Mouse (Mus musculus): Measurements from ENCODE around the gene Fkbp11. TPM values are rescaled to one million over a fixed set of nuclear protein-coding genes. Genes with fewer than 3 reads are reported as not detected.

Gene Fkbp11
- total RNA-seq, 2 experiments from 2014 or later: 1.9 to 2.6 TPM

GRCm38 (mm10) chr15:98742766-98743428 is 14.9 kb upstream of the Fkbp11 start:
- no peak for DNase-seq (ENCODE audit: low spot score in 2 of 2)

GRCm38 (mm10) chr15:98740219-98740618 is 12.2 kb upstream of the Fkbp11 start:
- DNase-seq (ENCODE audit: low spot score in 2 of 2): no peak

- no peak for DNase-seq (ENCODE audit: low spot score in 2 of 2)
Observed at GRCm38 (mm10) chr15:98738796-98739195, 10.8 kb upstream of the Fkbp11 start.

GRCm38 (mm10) chr15:98737881-98738280 is 9.9 kb upstream of the Fkbp11 start:
- DNase-seq (ENCODE audit: low spot score in 2 of 2): peak; percentile 32 to 34

DNA sequence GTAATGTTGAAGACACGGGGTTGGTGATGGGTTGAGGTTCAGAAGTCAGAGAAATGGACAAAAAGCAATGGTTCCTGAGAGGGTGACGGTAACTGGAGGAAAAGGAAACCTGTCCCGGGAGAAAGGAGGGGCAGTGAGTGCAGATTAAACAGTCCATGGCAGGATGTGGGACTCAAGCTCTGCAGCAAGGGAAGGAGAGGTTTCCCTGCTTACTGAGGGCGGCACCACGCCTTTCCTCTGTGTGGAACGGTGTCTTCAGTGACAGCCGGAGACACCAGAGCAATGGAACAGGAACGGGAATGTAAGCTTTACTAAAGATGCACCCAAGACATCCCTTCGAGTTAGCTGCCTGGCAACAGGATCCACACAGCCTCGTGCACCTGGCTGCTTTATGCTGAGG is 8.5 kb upstream of the Fkbp11 start:
- no peak for DNase-seq (ENCODE audit: low spot score in 2 of 2)

GRCm38 (mm10) chr15:98733976-98734566 is 6.1 kb upstream of the Fkbp11 start:
- no peak for DNase-seq (ENCODE audit: low spot score in 2 of 2)

GRCm38 (mm10) chr15:98733370-98733769 is 5.4 kb upstream of the Fkbp11 start:
- DNase-seq (ENCODE audit: low spot score in 2 of 2): no peak

DNA sequence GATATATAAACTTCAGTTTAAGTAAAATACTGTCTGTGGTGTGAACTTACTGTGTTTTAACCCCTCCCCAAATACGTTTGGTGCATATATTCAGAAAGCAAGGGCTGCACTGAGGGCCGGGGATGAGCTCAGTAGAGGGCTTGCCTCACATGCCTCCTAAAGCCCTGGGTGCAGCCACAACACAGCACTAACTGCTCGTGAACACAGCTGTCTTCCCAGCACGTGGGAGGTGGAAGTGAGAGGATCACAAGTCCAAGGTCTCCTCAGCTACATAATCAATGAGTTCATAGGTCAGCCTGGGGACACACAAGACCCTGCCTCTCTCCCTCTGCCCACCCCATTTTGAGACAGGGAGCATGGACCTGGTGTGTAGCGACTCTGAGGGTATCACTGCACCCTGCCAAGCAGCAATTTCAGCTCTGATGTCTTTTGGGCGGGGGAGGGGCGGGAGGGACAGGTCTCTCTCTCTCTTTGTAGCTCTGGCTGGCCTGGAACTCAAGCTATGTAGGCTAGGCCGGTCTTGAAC is 4.1 kb upstream of the Fkbp11 start:
- no peak for DNase-seq (ENCODE audit: low spot score in 2 of 2)

DNA sequence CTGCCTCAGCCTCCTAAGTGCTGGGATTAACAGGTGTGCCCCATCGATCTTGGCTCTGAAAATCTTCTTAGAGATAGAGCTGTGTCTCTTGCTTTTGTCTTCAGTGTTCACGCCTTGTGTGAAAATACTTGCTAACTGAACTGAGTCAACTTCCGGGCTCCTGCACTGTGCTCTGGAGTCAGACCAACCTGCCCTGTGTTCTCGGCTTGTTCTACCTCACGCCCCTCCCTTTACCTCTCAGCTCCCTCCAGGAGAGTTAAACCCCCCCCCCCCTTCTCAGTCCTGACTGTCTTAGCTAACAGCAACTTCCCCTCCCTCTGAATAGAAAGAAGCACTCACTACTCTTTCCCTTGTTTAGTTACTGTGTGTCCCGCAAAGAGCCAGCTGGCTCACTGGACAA is 2.8 kb upstream of the Fkbp11 start:
- DNase-seq (ENCODE audit: low spot score in 2 of 2): no peak

DNA sequence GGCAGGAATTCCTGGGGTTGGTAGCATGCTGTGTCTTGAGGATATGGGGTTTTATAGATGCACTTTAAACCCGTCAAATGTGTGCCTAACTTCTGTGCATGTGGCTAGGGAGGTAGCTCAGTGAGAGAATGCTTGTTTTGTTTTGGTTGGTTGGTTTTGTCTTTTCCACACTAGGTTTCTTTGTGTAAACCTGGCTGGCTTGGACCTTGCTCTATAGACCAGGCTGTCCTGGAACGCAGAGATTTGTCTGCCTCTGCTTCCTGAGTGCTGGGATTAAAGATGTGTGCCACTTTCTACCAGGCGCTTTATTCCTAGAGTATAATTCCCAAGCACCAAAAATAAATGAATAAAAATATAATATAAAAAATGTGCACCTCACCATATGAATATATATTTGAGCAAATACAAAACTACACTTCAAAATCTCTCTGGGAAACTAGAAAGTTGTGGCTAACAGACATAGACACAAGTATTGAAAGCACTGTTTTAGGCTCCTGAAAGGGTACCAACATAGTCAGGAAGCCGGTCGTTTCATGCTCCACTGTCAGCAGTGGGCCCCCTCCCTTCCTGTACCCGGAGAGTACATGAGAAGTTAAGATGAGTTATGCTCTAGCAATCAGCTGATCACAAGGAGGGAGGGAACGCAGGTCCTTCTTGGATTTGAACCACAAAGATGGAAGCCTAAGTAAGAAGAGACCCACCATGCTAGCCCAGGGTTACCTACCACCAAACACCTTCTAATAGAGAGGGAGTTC is 2.0 kb upstream of the Fkbp11 start:
- DNase-seq (ENCODE audit: low spot score in 2 of 2): no peak

- no peak for DNase-seq (ENCODE audit: low spot score in 2 of 2)
Observed at GRCm38 (mm10) chr15:98728366-98728765, 368 bp upstream of the Fkbp11 start.

DNA sequence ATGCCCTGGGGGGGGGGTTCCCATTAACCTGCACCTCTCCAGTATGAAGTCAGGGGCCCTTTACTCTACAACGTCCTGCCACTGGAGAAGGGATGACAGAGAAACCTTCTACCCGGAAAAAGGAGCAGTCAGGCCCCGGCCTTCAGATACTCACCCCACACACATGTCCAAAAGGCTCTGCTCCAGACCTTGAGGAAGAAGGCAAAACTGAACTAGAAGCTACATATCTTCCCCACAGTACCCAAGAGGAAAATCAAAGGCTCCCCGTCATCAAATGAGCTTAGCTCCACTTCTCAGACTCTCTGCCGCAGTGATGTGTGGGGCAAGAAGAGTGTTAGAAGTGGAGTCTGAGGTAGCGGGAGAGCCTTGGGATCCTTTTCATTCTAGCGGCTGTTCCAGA is 1.3 kb downstream of the Fkbp11 start:
- no peak for DNase-seq (ENCODE audit: low spot score in 2 of 2)

DNA sequence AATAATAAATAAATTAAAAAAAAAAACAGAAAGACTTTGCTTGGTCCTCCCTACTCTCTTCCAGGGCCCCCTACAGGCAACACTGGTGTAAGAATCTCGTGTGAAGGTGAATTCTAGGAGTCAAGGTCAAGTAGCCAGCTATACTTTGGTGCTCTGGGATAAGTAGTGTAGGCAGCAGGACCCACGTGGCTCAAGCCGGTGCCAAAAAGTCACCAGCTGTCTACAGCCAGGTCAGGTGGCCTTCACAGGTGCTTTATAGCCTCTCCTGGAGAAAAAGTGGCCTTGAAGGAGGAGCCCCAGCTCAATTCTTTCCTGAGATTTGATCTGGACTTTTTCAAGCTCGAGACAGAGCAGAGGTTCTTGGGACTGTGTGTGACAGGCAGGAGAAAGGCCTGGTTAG is 1.9 kb downstream of the Fkbp11 start:
- DNase-seq (ENCODE audit: low spot score in 2 of 2): no peak

DNA sequence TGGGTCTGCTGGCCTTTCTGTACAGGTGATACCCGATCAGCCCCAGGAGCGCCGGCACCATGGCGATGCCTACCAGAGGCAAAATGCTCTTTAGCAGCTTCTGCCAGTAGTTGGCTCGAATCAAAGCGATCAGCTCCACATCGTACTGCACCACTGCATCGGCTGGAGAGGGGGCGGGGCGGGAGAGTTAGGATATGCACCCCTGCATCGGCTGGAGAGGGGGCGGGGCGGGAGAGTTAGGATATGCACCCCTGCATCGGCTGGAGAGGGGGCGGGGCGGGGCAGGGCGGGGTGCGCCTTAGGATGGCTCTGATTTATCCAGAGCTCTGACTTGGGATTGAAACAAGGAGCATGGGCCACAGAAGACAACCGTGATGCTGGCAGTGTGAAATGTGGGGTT is 3.6 kb downstream of the Fkbp11 start:
- no peak for DNase-seq (ENCODE audit: low spot score in 2 of 2)

DNA sequence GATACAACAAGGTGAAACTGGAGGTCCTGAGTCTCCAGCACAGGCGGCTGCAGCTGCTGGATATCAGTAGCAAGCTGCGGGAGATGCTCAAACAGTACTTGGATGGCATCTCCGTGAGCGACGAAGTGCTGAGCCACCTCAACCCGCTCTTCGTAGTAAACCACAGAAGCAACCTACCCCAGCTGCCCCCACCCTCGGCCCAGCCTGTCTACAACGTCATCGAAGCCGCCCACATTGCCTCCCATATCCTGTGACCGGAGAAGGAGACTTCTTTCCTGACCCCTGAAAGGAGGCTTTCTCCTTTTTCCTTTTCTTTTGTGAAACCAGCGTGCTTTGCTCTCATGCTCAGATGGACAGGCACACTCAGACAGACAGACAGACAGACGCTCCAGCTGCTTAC is 5.1 kb downstream of the Fkbp11 start:
- no peak for DNase-seq (ENCODE audit: low spot score in 2 of 2)

DNA sequence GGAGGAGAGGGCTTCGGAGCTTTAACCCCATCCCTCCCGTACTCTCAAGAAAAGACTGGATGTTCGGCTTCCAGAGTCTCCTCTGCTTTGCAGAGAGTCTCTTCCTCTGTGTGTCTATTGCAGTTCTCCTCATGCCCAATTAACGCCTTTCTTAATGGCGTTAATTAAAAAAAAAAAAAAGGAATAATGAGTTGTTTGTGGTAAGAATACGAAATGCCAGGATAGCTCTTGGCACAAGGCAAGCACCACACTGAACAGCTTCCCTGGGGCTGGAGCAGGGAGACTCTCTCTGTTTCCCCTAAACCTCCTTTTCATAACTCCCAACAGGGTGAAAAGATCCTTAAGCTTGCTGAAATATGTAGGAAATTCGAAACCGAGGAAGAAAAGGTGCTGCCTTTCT is 5.8 kb downstream of the Fkbp11 start:
- no peak for DNase-seq (ENCODE audit: low spot score in 2 of 2)

- no peak for DNase-seq (ENCODE audit: low spot score in 2 of 2)
Observed at GRCm38 (mm10) chr15:98717301-98717700, 10.7 kb downstream of the Fkbp11 start.

DNA sequence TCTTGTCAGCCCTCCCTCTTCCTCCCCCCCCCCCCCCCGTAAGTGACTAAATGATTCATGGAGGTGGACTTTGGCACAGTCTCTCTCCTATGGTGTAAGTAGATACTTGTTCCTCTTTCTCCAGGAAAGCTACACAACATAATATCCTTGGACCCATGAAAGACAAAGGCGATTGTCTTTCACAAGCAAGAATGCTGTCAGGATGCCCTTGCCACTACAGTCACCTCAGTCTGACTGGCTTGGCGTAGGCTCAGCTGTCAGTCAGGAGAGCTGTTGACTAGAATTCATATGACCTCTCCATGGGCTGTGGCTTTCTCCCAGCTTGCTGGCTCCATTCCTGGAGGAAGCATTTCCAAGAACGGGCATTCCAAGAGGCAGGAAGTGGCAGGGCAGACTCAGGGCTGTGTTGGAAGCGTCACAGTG is 13.8 kb downstream of the Fkbp11 start:
- DNase-seq (ENCODE audit: low spot score in 2 of 2): no peak

GRCm38 (mm10) chr15:98710442-98710841 is 17.6 kb downstream of the Fkbp11 start:
- peak; percentile 80 to 86 for DNase-seq (ENCODE audit: low spot score in 2 of 2)

- peak; percentile 87 to 88 for DNase-seq (ENCODE audit: low spot score in 2 of 2)
Observed at GRCm38 (mm10) chr15:98707766-98708372, 20.1 kb downstream of the Fkbp11 start, which contains the start of gene Ccdc65. Ccdc65 (plus strand) TSS chr15:98708207.

- DNase-seq (ENCODE audit: low spot score in 2 of 2): no peak
Observed at GRCm38 (mm10) chr15:98704312-98704711, 23.7 kb downstream of the Fkbp11 start.
